In genomic region chr6:118838919-118839915, GRCm38 (mm10) we compare ENCODE assay signal across 9 mouse cellular contexts.
DNase-seq lines count a peak whose midpoint lies in the region; ATAC-seq and TF ChIP-seq lines count a peak whose summit lies in the region.
"Had no signal": no experiment of that assay in that cellular context is flagged by ENCODE, and none has a peak within 500 bp of the region (broad histone marks: within the 10 kb centered on the region; RNA-seq: fewer than 3 reads in every experiment).

No protein-coding gene starts in this region.

- no peak overlapping the region; the same call in 1 of the 2 replicates for H3K27ac ChIP-seq in heart, embryonic 16.5 days (ENCODE audit: low read length)
- H3K27ac ChIP-seq in limb, embryonic 10.5 days = peak overlapping the region; percentile 63
- H3K27ac ChIP-seq in stomach, embryonic 14.5 days (ENCODE audit: low read length) = no peak overlapping the region
- H3K27ac ChIP-seq in thymus, adult 2 months (ENCODE audit: control insufficient read depth, insufficient read depth, low read length) = no peak overlapping the region
- no peak overlapping the region for H3K27ac ChIP-seq in midbrain, embryonic 15.5 days

- no peaks in the 10 kb centered on the region for H3K36me3 ChIP-seq in megakaryocyte, embryonic 14.5 days (replicated peaks; ENCODE audit: low read length)
- no peaks in the 10 kb centered on the region for H3K36me3 ChIP-seq in heart, embryonic 16.5 days (ENCODE audit: control insufficient read depth, insufficient read depth)
- H3K36me3 ChIP-seq in limb, embryonic 10.5 days = no peaks in the 10 kb centered on the region
- no peaks in the 10 kb centered on the region for H3K36me3 ChIP-seq in stomach, embryonic 14.5 days (ENCODE audit: control insufficient read depth, insufficient read depth, low read length)
- no peaks in the 10 kb centered on the region for H3K36me3 ChIP-seq in thymus, adult 2 months (ENCODE audit: control insufficient read depth, insufficient read depth, low read length)
- H3K36me3 ChIP-seq in midbrain, embryonic 15.5 days (replicated peaks) = no peaks in the 10 kb centered on the region

- H3K9ac ChIP-seq in heart, embryonic 16.5 days (ENCODE audit: low read length) = no peak overlapping the region
- no peak overlapping the region for H3K9ac ChIP-seq in stomach, embryonic 14.5 days (replicated peaks; ENCODE audit: low read depth, low read length)
- H3K9ac ChIP-seq in midbrain, embryonic 15.5 days = no peak overlapping the region

- H3K4me2 ChIP-seq in heart, embryonic 16.5 days (ENCODE audit: low read depth, low read length) = no peak overlapping the region; the same call in 1 of the 2 replicates
- no peak overlapping the region for H3K4me2 ChIP-seq in stomach, embryonic 14.5 days (replicated peaks; ENCODE audit: low read depth, low read length)
- no peak overlapping the region for H3K4me2 ChIP-seq in midbrain, embryonic 15.5 days

- H3K4me1 ChIP-seq in megakaryocyte, embryonic 14.5 days = peaks cover 29% of the 10 kb centered on the region
- H3K4me1 ChIP-seq in heart, embryonic 16.5 days (ENCODE audit: control insufficient read depth, insufficient read depth, low read length) = peaks cover 69% of the 10 kb centered on the region
- peaks cover 41% of the 10 kb centered on the region for H3K4me1 ChIP-seq in limb, embryonic 10.5 days
- peaks cover 19% of the 10 kb centered on the region; the same call in 1 of the 2 replicates for H3K4me1 ChIP-seq in stomach, embryonic 14.5 days (ENCODE audit: control insufficient read depth, insufficient read depth, low read length)
- H3K4me1 ChIP-seq in thymus, adult 2 months (replicated peaks; ENCODE audit: control insufficient read depth, insufficient read depth, low read length) = no peaks in the 10 kb centered on the region
- H3K4me1 ChIP-seq in midbrain, embryonic 15.5 days = peaks cover 18% of the 10 kb centered on the region

- H3K4me3 ChIP-seq in megakaryocyte, embryonic 14.5 days (replicated peaks) = peak overlapping the region; percentile 66
- no peak overlapping the region for H3K4me3 ChIP-seq in heart, embryonic 16.5 days (ENCODE audit: low read length)
- H3K4me3 ChIP-seq in limb, embryonic 10.5 days = no peak overlapping the region
- no peak overlapping the region for H3K4me3 ChIP-seq in stomach, embryonic 14.5 days (ENCODE audit: low read depth, low read length)
- no peak overlapping the region for H3K4me3 ChIP-seq in thymus, adult 2 months (ENCODE audit: control insufficient read depth, insufficient read depth, low read length)
- no peak overlapping the region for H3K4me3 ChIP-seq in midbrain, embryonic 15.5 days
- H3K4me3 ChIP-seq: myocyte had no signal

- no peak for TF ChIP-seq CTCF in thymus, adult 2 months (IDR thresholded peaks at IDR 0.05; ENCODE audit: borderline replicate concordance, control insufficient read depth, extremely low read depth, insufficient read depth, low read length, poor library complexity)

- no peak for DNase-seq in limb, embryonic 10.5 days (ENCODE audit: low spot score)
- no peak for DNase-seq in thymus, adult 2 months
- no peak for DNase-seq in gastrocnemius, adult 18-20 months (ENCODE audit: low spot score)

- TF ChIP-seq POLR2A in thymus, adult 2 months (IDR thresholded peaks at IDR 0.05; ENCODE audit: control insufficient read depth, extremely low read depth, insufficient read depth, low read length, poor library complexity) = no peak

- peaks cover 5% of the 10 kb centered on the region for H3K27me3 ChIP-seq in megakaryocyte, embryonic 14.5 days (replicated peaks)
- H3K27me3 ChIP-seq in heart, embryonic 16.5 days (ENCODE audit: control insufficient read depth, insufficient read depth, low read length) = no peaks in the 10 kb centered on the region
- no peaks in the 10 kb centered on the region for H3K27me3 ChIP-seq in limb, embryonic 10.5 days (ENCODE audit: low read depth, poor library complexity, severe bottlenecking)
- no peaks in the 10 kb centered on the region for H3K27me3 ChIP-seq in stomach, embryonic 14.5 days (ENCODE audit: control insufficient read depth, insufficient read depth, low read length)
- no peaks in the 10 kb centered on the region for H3K27me3 ChIP-seq in thymus, adult 2 months (ENCODE audit: control insufficient read depth, insufficient read depth, low read length)
- no peaks in the 10 kb centered on the region for H3K27me3 ChIP-seq in midbrain, embryonic 15.5 days (replicated peaks)

- WGBS in heart, embryonic 16.5 days = 23% methylated on average over 14 of the region's 14 CpGs
- 49% methylated on average over 14 of the region's 14 CpGs for WGBS in limb, embryonic 10.5 days
- 33% methylated on average over 14 of the region's 14 CpGs for WGBS in stomach, embryonic 14.5 days
- WGBS in thymus, adult 2 months = 50% methylated on average over 14 of the region's 14 CpGs
- 68% methylated on average over 14 of the region's 14 CpGs for WGBS in midbrain, embryonic 15.5 days

- H3K9me3 ChIP-seq in megakaryocyte, embryonic 14.5 days = no peaks in the 10 kb centered on the region
- H3K9me3 ChIP-seq in heart, embryonic 16.5 days (replicated peaks; ENCODE audit: control insufficient read depth, low read length) = no peaks in the 10 kb centered on the region
- no peaks in the 10 kb centered on the region for H3K9me3 ChIP-seq in limb, embryonic 10.5 days (replicated peaks)
- no peaks in the 10 kb centered on the region for H3K9me3 ChIP-seq in stomach, embryonic 14.5 days (ENCODE audit: control insufficient read depth, low read depth, low read length)
- no peaks in the 10 kb centered on the region for H3K9me3 ChIP-seq in midbrain, embryonic 15.5 days

- ATAC-seq in megakaryocyte, adult 5-6 weeks (ENCODE audit: poor library complexity, severe bottlenecking) = no peak
- ATAC-seq in heart, embryonic 16.5 days (replicated peaks; ENCODE audit: extremely low read depth, insufficient read depth, low FRiP score) = 0 out of 2 replicates have a peak, but pooled peaks have one; percentile 50
- 0 out of 2 replicates have a peak, but pooled peaks have one; percentile 48 for ATAC-seq in stomach, embryonic 14.5 days (ENCODE audit: insufficient number of reproducible peaks, insufficient read depth, low FRiP score, low read depth)
- ATAC-seq in midbrain, embryonic 15.5 days (replicated peaks) = no peak

Comparison
In these comparisons a context has a peak if more than half of its experiments do, and no peak if none do; other contexts are left out.
1. ATAC-seq: peak in heart, embryonic 16.5 days (single experiment) and stomach, embryonic 14.5 days (single experiment); none in megakaryocyte, adult 5-6 weeks (single experiment) and midbrain, embryonic 15.5 days (single experiment).